Mouse (Mus musculus): Measurements from ENCODE around the gene Sept1. TPM values are rescaled to one million over a fixed set of nuclear protein-coding genes. Genes with fewer than 3 reads are reported as not detected.
A peak's percentile ranks its signal among the peaks of the same experiment; 100 is the strongest.

The Sept1 gene
- total and polyA plus RNA-seq, 3 experiments = 51.1 to 263 (median 128) TPM

DNA sequence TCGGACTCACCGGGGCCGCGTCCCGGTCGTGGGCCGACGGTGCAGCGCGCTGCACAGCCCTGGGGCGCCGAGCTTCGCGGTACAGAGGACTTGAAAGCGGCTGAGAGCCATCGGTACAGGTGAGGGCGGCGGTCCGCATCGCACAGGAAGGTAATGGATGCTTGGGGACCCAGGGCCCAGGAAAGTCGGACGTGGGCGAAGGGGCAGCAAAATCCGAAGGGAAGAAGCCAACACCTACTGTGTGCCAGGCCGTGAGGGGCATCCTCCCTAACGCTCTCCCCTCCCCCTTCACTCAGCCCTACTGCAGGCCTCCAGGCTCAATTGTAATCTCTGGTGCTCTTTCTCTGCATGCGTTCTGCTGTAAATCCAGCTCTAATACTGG is 429 bp upstream of the Sept1 start:
- ATAC-seq (ENCODE audit: extremely low read depth, insufficient number of reproducible peaks, low FRiP score, poor library complexity, severe bottlenecking) (no peak), DNase-seq (ENCODE audit: low spot score) (no peak)
- Histone ChIP-seq H3K9me3 (replicated peaks) (no peaks in the 10 kb centered on the region), H3K4me1 (ENCODE audit: insufficient read depth, low read depth, low read length) (peaks cover 63% of the 10 kb centered on the region), H3K36me3 (replicated peaks) (peaks cover 65% of the 10 kb centered on the region), H3K4me3 (ENCODE audit: low read depth, low read length) (peak overlapping the region; percentile 96), H3K27me3 (ENCODE audit: insufficient read depth, low read length) (no peaks in the 10 kb centered on the region)
- TF ChIP-seq GATA2 (IDR thresholded peaks at IDR 0.05; ENCODE audit: borderline replicate concordance, low read depth, low read length) (no peak), POLR2AphosphoS5 (IDR thresholded peaks at IDR 0.05; ENCODE audit: insufficient replicate concordance, low read depth, low read length) (no peak), GATA1 (IDR thresholded peaks at IDR 0.05; ENCODE audit: borderline replicate concordance, low read length) (no peak), CTCF (IDR thresholded peaks at IDR 0.05; ENCODE audit: low read depth, low read length) (no peak), TAL1 (conservative IDR thresholded peaks at IDR 0.05; ENCODE audit: low read depth, low read length) (no peak)

DNA sequence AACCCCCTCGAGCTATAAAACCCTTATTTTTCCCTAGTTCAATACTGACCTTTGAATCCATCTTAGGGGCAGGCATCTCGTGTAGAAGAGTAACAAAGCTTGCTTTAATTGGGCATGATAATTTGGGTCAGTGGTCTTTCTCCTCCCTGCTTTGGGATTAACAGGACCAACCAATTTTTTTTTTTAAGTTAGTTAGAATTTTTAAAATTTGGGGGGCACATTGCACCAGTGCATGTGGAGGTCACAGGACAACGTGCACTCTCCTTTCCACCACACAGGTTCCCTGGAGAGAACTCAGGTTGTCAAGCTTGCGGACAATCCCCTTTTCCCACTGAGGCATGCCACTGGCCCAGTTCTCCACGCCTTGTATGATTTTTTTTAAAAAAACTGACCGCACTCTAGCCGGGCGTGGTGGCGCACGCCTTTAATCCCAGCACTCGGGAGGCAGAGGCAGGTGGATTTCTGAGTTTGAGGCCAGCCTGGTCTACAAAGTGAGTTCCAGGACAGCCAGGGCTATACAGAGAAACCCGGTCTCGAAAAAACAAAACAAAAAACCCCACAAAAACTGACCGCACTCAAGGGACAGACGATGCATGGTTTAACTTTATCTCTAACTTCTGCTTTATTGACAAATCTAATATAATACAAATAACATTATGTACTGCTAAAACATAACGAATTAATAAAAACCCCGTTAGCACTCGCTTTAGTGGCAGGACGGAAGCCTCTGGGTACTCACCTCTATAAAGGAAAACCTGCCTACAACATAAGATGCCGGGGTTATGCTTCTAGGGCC is 906 bp downstream of the Sept1 start:
- Histone ChIP-seq H3K4me3 (ENCODE audit: low read depth, low read length) (peak overlapping the region; percentile 96), H3K4me1 (ENCODE audit: insufficient read depth, low read depth, low read length) (peaks cover 68% of the 10 kb centered on the region), H3K9me3 (replicated peaks) (no peaks in the 10 kb centered on the region), H3K27me3 (ENCODE audit: insufficient read depth, low read length) (no peaks in the 10 kb centered on the region), H3K36me3 (replicated peaks) (peaks cover 52% of the 10 kb centered on the region)
- DNase-seq (ENCODE audit: low spot score) (no peak), ATAC-seq (ENCODE audit: extremely low read depth, insufficient number of reproducible peaks, low FRiP score, poor library complexity, severe bottlenecking) (no peak)
- TF ChIP-seq CTCF (IDR thresholded peaks at IDR 0.05; ENCODE audit: low read depth, low read length) = no peak
- no peak for TF ChIP-seq GATA1 (IDR thresholded peaks at IDR 0.05; ENCODE audit: borderline replicate concordance, low read length)
- no peak for TF ChIP-seq GATA2 (IDR thresholded peaks at IDR 0.05; ENCODE audit: borderline replicate concordance, low read depth, low read length)
- no peak for TF ChIP-seq TAL1 (conservative IDR thresholded peaks at IDR 0.05; ENCODE audit: low read depth, low read length)
- TF ChIP-seq POLR2AphosphoS5 (IDR thresholded peaks at IDR 0.05; ENCODE audit: insufficient replicate concordance, low read depth, low read length) = no peak

DNA sequence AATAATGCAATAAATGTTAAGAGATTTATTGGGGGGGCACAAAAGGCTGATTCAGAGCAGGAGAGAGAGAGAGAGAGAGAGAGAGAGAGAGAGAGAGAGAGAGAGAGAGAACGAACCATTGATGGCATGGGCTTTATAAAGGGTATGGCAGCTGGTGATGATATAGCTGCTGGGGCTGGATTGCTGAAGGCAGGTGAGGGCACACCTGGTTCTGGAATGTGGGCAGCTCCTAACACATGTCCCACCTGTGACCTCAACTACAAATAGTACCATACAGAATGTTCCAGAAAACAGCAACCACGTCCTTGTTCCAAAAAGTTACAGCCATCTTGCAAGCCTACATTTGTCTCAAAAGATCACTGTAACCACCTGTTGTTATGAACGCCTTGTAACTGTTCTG is 1.6 kb downstream of the Sept1 start:
- ATAC-seq (ENCODE audit: extremely low read depth, insufficient number of reproducible peaks, low FRiP score, poor library complexity, severe bottlenecking) = no peak
- TF ChIP-seq GATA2 (IDR thresholded peaks at IDR 0.05; ENCODE audit: borderline replicate concordance, low read depth, low read length) = no peak
- TF ChIP-seq POLR2AphosphoS5 (IDR thresholded peaks at IDR 0.05; ENCODE audit: insufficient replicate concordance, low read depth, low read length) = no peak
- Histone ChIP-seq H3K4me1 (ENCODE audit: insufficient read depth, low read depth, low read length) (peaks cover 62% of the 10 kb centered on the region), H3K27me3 (ENCODE audit: insufficient read depth, low read length) (no peaks in the 10 kb centered on the region), H3K9me3 (replicated peaks) (no peaks in the 10 kb centered on the region), H3K36me3 (replicated peaks) (peaks cover 46% of the 10 kb centered on the region), H3K4me3 (ENCODE audit: low read depth, low read length) (peak overlapping the region; percentile 96; the same call in 1 of the 2 replicates)
- DNase-seq (ENCODE audit: low spot score) = no peak

DNA sequence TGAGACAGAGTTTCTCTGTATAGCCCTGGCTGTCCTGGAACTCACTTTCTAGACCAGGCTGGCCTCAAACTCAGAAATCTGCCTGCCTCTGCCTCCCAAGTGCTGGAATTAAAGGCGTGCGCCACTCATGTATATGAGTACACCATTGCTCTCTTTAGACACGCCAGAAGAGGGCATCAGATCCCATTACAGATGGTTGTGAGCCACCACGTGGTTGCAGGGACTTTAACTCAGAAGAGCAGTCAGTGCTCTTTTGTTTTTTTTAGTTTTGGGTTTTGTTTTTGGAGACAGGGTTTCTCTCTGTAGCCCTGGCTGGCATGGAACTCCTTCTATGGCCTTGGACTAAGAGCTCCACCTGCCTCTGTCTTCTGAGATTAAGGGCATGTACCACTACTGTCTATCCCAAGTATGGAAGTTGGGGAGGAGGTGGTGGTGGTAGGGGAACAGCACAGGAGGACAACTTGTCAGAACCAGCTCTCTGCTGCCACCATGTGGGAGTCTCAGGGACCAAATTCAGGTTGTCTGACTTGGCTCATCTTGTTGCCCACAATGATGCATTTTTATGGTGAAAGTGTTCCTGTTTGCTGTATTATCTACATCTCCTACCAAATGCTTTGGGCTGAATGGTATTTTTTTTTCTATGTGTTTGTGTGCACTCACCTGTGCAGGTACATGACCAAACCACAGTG is 4.2 kb downstream of the Sept1 start:
- no peak for DNase-seq (ENCODE audit: low spot score)
- Histone ChIP-seq H3K9me3 (replicated peaks) (no peaks in the 10 kb centered on the region), H3K36me3 (replicated peaks) (peaks cover 27% of the 10 kb centered on the region), H3K27me3 (ENCODE audit: insufficient read depth, low read length) (no peaks in the 10 kb centered on the region), H3K4me3 (ENCODE audit: low read depth, low read length) (no peak overlapping the region), H3K4me1 (ENCODE audit: insufficient read depth, low read depth, low read length) (peaks cover 71% of the 10 kb centered on the region)
- no peak for ATAC-seq (ENCODE audit: extremely low read depth, insufficient number of reproducible peaks, low FRiP score, poor library complexity, severe bottlenecking)
- TF ChIP-seq CTCF (IDR thresholded peaks at IDR 0.05; ENCODE audit: low read depth, low read length) (peak; percentile 85), TAL1 (conservative IDR thresholded peaks at IDR 0.05; ENCODE audit: low read depth, low read length) (no peak)

DNA sequence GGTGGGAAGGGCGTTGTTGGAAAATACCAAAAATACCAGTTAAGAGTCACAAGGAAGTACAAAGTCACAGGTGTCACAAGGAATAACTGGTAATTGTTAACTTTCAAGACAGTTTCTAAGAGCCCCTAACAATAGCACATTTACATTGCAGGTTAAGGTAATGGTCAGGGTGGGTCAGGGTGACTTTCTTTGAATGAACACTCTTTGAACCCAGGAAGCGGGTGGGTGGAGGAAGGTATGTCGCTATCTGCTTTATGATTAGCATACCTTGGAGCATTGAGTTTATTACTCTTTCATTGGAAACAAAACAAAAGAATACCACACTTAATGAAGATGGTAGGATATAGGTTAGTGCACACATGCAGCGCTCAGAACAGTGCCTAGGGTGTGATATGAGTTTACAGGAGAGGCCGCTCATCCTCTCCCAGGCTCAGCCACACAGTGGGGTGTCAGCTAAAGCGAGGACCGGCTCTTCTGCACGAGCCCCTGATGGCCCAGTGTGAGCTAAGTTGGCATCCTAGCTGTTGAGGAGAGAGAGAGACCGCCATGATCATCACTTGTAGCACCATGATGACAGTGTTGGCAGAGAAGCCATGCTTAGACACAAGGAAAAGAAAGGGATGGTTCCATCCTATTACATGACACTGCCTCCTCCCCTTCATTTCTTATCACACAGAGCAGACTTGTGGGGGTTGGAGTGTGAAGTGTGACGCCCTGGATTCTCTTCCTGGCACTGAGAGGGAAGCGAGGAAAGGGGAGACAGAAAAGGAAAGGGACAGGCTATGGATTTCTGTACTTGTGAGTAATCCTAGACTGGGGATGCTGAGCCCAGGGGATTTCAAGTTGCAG is 7.6 kb downstream of the Sept1 start:
- no peak overlapping the region; the same call in 1 of the 2 replicates for H3K4me3 ChIP-seq (ENCODE audit: low read depth, low read length)
- no peaks in the 10 kb centered on the region for H3K27me3 ChIP-seq (ENCODE audit: insufficient read depth, low read length)
- ATAC-seq (ENCODE audit: extremely low read depth, insufficient number of reproducible peaks, low FRiP score, poor library complexity, severe bottlenecking) (no peak; the same call in 1 of the 2 replicates), DNase-seq (ENCODE audit: low spot score) (no peak)
- no peaks in the 10 kb centered on the region for H3K9me3 ChIP-seq (replicated peaks)
- peaks cover 54% of the 10 kb centered on the region for H3K4me1 ChIP-seq (ENCODE audit: insufficient read depth, low read depth, low read length)
- peaks cover 16% of the 10 kb centered on the region for H3K36me3 ChIP-seq (replicated peaks)
- TF ChIP-seq TAL1 (conservative IDR thresholded peaks at IDR 0.05; ENCODE audit: low read depth, low read length) (peak; percentile 61), CTCF (IDR thresholded peaks at IDR 0.05; ENCODE audit: low read depth, low read length) (no peak)

DNA sequence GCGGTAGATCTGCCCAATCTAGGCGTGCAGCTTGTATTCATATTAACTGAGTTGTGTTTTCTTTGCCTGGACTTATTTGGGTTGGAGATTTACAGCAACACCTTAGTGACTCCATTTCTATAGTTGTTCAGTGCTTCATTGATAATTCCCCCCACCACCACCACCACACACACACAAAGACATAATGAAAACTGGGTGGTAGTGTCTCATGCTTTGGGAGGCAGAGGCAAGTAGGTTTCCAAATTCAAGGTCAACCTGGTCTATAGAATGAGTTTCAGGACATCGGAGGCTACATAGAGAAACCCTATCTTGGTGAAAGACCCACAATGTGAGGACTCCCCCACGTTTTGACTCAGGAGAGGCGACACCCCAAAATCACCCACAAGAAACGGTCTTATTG is 8.3 kb downstream of the Sept1 start:
- H3K9me3 ChIP-seq (replicated peaks) = no peaks in the 10 kb centered on the region
- no peaks in the 10 kb centered on the region for H3K27me3 ChIP-seq (ENCODE audit: insufficient read depth, low read length)
- TF ChIP-seq GATA1 (IDR thresholded peaks at IDR 0.05; ENCODE audit: borderline replicate concordance, low read length) (no peak), GATA2 (IDR thresholded peaks at IDR 0.05; ENCODE audit: borderline replicate concordance, low read depth, low read length) (no peak), POLR2AphosphoS5 (IDR thresholded peaks at IDR 0.05; ENCODE audit: insufficient replicate concordance, low read depth, low read length) (no peak), TAL1 (conservative IDR thresholded peaks at IDR 0.05; ENCODE audit: low read depth, low read length) (no peak), CTCF (IDR thresholded peaks at IDR 0.05; ENCODE audit: low read depth, low read length) (no peak)
- H3K4me1 ChIP-seq (ENCODE audit: insufficient read depth, low read depth, low read length) = peaks cover 49% of the 10 kb centered on the region
- DNase-seq (ENCODE audit: low spot score) (no peak), ATAC-seq (ENCODE audit: extremely low read depth, insufficient number of reproducible peaks, low FRiP score, poor library complexity, severe bottlenecking) (no peak)
- H3K36me3 ChIP-seq (replicated peaks) = peaks cover 8% of the 10 kb centered on the region
- H3K4me3 ChIP-seq (ENCODE audit: low read depth, low read length) = no peak overlapping the region

Measured in G1E (cell line).